Mouse (Mus musculus) embryonic fibroblast, embryonic 13.5 days (primary cell): ENCODE measurements around the gene Elp6. TPM values are rescaled to one million over a fixed set of nuclear protein-coding genes. Genes with fewer than 3 reads are reported as not detected.

Experiments
- H3K27ac ChIP-seq: 2 replicates; pipeline ENCODE4 v1.5.1; 2012; ENCODE audit warnings: low read length, control low read depth, inconsistent platforms; ENCODE audit not compliant: insufficient read depth
- H3K4me1 ChIP-seq: 2 replicates; pipeline ENCODE4 v1.6.1; 2011; ENCODE audit warnings: low read length; ENCODE audit not compliant: control insufficient read depth, insufficient read depth
- H3K4me3 ChIP-seq: 2 replicates; pipeline ENCODE4 v1.5.1; 2011; ENCODE audit warnings: mild to moderate bottlenecking, control low read depth, low read length; ENCODE audit not compliant: insufficient read depth
- CTCF ChIP-seq: IDR thresholded peaks from 2 replicates; pipeline ENCODE4 v1.5.1; 2011; ENCODE audit warnings: mild to moderate bottlenecking, control low read depth, low read length, moderate library complexity, borderline replicate concordance; ENCODE audit not compliant: insufficient read depth
- POLR2A ChIP-seq: IDR thresholded peaks from 2 replicates; pipeline ENCODE4 v1.6.1; 2011; ENCODE audit warnings: low read depth, mild to moderate bottlenecking, control low read depth, low read length, moderate library complexity
- polyA plus RNA-seq: library from polyadenylated mRNA; stranded (reverse); fragments of >200 nt; gene quantifications from 2 replicates; pipeline ENCODE4 v1.2.4, GENCODE M21; 2011; ENCODE audit warnings: low read depth; ENCODE audit not compliant: missing spikeins, insufficient read length

The Elp6 gene
- polyA plus RNA-seq, 1 experiment: 9.2 TPM

DNA sequence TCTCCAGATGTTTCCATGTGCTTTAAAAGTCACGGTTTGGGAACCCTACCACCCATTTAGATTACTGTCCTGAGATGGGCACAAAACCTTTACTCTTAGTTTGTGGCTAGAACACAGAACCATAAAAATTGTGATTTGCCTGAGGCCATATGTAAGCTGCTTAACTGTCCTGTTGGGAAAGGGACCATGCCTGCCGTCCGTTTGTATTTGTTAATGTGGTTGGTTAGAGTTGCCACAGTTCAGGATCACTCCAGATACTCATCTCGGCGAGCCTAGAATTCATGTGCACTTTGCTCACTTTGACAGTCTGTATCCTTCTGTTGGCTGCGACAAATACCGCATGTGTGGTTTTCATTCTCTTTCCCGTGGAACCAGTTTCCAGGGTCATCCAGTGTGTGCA, 29.9 kb downstream of the Elp6 start:
- no peak for TF ChIP-seq POLR2A
- TF ChIP-seq CTCF: no peak
- Histone ChIP-seq H3K4me3 (no peak overlapping the region), H3K4me1 (peaks cover 7% of the 10 kb centered on the region), H3K27ac (no peak overlapping the region)

DNA sequence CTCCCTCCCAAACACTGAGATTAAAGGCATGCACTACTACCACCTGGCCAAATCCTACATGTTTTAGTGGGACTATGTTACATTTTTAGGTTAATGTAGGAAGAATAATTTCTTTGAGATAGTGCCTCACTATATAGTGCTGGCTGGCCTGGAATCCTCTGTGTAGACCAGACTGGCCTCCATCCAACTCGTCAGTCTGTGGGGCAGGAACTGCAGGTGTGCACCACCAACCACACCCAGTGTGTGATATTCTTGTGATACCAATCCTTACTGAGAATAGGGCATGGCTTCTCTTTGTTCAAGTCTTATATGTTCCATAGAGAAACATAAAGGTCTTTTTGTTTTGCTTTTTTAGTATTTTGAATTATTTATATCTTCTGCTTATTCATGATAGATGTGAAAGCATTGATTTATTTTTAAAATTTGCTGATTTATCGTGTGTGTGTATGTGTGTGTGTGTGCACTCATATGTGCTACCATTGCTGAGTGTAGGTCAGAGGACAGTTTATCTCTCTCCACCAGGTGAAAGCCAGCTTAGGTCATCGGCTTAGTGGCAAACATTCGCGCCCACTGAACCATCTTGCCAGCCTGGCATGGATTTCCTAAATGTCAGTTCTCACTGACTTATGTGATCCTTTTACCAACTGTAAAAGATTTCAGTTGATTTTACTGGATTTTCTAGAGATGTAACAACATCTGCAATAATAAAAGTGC, 35.2 kb downstream of the Elp6 start:
- no peak overlapping the region for H3K27ac ChIP-seq
- H3K4me1 ChIP-seq: peaks cover 8% of the 10 kb centered on the region; the same call in 1 of the 2 replicates
- TF ChIP-seq CTCF: no peak
- no peak for TF ChIP-seq POLR2A
- H3K4me3 ChIP-seq: no peak overlapping the region

DNA sequence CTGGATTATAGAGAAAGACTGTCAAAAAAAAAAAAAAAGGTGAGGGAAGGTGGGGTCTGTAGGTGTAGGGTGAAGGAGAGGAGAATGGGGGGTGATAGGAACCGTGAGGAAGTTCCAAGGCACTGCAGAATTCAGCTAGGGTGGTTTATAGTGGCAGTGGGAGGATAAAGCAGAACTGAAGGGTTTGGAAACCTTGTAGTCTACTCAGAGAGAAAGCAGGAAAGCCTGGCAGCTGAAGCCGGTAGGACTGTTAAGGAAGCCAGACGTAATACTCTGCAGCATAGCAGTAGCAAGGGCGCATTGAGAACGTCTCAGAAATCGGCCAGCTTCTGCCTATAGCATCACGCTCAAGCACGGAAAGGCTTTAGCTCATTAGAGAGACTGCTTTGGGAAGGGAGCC, 37.0 kb downstream of the Elp6 start:
- TF ChIP-seq CTCF (no peak), POLR2A (no peak)
- H3K4me3 ChIP-seq: no peak overlapping the region
- peaks cover 8% of the 10 kb centered on the region; the same call in 1 of the 2 replicates for H3K4me1 ChIP-seq
- no peak overlapping the region for H3K27ac ChIP-seq

DNA sequence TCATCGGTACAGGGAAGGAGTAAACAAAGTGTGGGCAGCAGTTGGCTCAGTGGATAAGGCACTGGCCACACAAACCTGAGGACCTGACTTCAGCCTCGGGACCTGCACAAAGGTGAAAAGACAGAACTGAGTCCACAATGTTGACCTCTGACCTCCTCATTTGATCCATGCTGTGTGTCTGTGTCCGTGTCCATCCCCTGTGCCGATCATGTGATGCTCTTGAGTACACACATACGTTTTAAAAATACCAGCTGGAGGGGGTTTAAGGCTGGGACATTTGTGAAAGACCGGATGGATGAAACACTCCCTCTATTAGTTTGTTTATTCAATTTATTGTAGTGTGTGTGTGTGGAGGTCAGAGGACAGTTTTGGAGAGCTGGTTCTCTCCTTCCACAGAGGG, 38.8 kb downstream of the Elp6 start:
- 0 out of 2 replicates have a peak, but pooled peaks cover 3% of the 10 kb centered on the region for H3K4me1 ChIP-seq
- no peak overlapping the region for H3K27ac ChIP-seq
- H3K4me3 ChIP-seq: no peak overlapping the region
- TF ChIP-seq POLR2A (no peak), CTCF (no peak)

DNA sequence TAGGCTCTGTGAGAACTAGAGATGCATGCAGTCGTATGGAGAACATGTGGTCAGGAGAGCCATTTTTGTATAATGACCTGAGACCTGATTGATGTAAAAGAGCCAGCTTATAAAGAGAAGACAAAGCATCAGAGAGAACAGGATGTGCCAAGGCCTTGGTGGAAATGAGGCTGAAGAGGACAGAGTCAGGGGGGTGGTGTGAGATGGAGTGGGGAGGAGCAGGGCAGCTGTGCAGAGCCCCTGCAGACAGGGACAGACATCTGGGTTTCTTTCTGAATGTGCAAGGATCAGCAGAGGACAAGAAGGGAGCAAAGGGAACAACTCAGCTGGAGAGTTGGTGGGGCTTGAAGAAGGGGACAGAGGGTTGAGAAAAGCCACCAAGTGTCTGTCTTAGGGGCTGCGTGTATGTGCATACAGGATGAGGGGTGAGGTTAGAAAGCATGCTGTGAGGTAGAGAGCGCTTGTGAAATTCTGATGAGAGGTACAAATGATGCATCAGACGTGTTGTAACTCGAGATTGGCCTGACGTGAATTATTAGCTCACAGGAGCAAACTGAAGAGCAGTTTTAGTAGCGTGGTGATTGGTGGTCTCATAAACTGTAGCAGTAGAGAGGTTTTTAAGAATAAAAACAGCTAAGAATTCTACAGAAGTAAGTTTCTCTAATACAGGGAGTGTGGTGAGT, 40.2 kb downstream of the Elp6 start:
- Histone ChIP-seq H3K27ac (peak overlapping the region; percentile 89; the same call in 1 of the 2 replicates), H3K4me1 (0 out of 2 replicates have a peak, but pooled peaks cover 3% of the 10 kb centered on the region), H3K4me3 (no peak overlapping the region)
- TF ChIP-seq POLR2A (no peak), CTCF (no peak)

DNA sequence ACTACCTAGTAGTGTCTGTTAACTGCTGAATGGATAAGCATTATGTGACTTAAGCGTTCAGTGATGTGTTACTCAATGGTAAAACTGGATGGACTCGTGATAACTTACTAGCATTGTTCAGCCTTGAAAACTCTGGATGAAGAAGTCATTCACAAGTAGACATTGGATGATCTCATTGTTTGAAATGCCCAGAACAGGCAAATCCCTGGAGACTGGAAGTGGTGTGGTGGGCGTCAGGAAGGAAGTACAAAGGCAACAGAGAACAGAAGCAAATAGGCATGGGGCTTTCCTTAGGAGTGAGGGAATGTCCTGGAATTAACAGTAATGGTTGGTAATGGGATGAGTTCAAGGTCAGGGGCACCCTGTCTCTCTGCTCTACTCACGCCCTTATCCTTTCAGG, 43.9 kb downstream of the Elp6 start:
- TF ChIP-seq POLR2A (no peak), CTCF (no peak)

DNA sequence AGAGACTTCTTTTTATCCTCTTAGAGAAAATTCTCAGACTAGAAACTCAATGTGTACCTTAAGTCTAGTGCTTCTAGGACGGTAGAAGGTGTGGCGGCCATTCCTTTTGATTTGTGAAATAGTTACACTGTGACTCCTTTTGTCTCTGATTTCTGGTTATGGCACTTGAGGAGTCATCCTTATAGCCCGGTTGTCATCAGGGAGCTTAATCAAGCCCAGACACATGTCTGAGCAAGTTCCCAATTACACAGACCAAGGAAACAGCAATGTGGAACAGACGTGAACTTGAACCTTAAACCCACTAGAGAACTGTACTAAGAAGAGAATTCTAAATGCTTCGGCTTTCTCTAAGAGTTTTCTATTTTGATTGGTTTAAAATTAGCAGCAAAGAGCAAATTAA, 45.2 kb downstream of the Elp6 start:
- no peak overlapping the region for H3K4me3 ChIP-seq
- H3K4me1 ChIP-seq: no peaks in the 10 kb centered on the region
- no peak for TF ChIP-seq POLR2A
- TF ChIP-seq CTCF: no peak
- peak overlapping the region; percentile 65; the same call in 1 of the 2 replicates for H3K27ac ChIP-seq

More for the DNA sequence above, 43.9 kb downstream of the Elp6 start:
- Histone ChIP-seq H3K4me3 (no peak overlapping the region), H3K4me1 (0 out of 2 replicates have a peak, but pooled peaks cover 3% of the 10 kb centered on the region), H3K27ac (no peak overlapping the region)

DNA sequence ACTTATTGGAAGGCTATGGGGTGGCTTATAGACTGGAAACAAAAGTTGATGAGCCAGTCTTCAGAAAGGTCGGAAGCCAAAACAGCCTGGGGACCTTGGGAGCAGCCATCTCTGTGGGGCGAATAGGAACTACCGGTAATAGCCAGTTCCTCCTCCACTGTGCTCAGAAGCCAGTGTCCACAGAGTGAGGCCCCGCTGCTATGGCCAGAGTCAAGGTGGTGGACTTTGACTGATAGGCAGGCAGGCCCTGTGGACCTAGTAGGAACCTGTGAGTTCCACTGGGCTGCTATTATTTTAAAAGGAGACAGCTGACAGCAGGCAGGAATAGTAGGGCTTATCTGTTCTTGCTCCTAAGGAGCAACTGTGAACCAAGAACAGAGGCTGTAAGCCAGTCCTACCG, 45.6 kb downstream of the Elp6 start:
- H3K27ac ChIP-seq: no peak overlapping the region
- H3K4me1 ChIP-seq: no peaks in the 10 kb centered on the region
- TF ChIP-seq POLR2A (no peak), CTCF (no peak)
- no peak overlapping the region for H3K4me3 ChIP-seq

DNA sequence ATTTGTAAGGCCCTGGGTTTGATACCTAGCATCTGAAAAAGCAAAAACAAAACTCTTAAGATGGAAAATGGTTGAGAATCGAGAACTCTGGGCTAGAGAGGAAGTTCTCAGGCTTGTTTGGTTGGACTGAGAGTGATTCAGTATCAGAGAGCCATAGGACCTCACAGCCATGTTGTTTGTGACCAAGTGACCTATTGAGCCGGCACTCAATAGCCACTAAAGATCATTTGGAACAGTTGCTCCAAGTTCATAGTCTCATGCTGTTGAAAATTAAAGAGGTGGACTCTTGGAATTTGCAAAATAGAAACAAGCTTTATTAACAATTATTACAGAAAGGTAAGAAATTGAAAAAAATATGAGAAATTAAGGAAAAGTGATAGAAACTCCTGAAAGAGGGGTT, 46.4 kb downstream of the Elp6 start:
- H3K27ac ChIP-seq: no peak overlapping the region
- H3K4me1 ChIP-seq: no peaks in the 10 kb centered on the region
- H3K4me3 ChIP-seq: no peak overlapping the region
- TF ChIP-seq CTCF (no peak), POLR2A (no peak)

DNA sequence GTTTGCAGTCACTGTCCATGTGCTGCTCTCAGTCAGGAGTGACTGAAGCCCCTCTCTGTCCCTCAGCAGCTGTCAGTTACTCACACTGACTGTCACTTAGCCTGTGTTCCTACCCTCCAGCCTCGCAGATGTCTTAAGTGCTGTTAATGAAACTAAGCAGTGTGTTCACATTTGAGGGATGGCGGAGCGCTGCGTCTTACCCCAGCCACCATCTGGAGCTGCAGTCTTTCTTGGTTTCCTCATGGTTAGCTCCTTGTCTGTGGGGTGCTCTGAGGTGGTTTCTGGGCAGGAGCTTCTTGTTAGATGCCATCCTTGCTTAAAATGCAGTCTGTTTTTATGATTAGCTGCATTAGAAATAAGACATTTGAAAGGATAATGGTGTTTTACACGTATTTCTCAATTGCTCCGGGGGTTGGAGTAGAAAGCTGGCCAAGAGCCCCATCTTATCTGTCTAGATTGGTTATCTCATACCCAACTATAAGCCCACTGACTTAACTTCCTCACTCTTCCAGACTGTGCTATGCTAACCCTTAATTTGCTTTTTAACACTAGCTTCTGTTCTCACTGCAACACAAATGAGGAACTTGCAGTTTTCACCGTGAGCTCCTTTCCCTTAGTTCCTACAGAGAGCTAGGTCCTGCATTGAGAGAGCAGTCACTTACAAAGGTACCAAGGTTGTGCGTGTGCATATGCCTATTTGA, 47.1 kb downstream of the Elp6 start:
- no peak for TF ChIP-seq CTCF
- no peak for TF ChIP-seq POLR2A
- no peaks in the 10 kb centered on the region for H3K4me1 ChIP-seq
- no peak overlapping the region for H3K27ac ChIP-seq
- no peak overlapping the region for H3K4me3 ChIP-seq
